Mouse (Mus musculus): Measurements from ENCODE around the gene Jdp2.

GRCm38 (mm10) chr12:85659319-85659718 is 60.5 kb downstream of the Jdp2 start:
- TF ChIP-seq CTCF (IDR thresholded peaks at IDR 0.05; ENCODE audit: borderline replicate concordance, insufficient read depth, low read depth, low read length) (no peak), POLR2A (IDR thresholded peaks at IDR 0.05; ENCODE audit: borderline replicate concordance, insufficient read depth, low read length) (no peak)
